Mouse (Mus musculus) central nervous system, embryonic 14 days (tissue): ENCODE data around the gene Gm10340. TPM values are rescaled to one million over a fixed set of nuclear protein-coding genes. Genes with fewer than 3 reads are reported as not detected.

Experiments used
- polyA plus RNA-seq: library from polyadenylated mRNA; depleted of rRNA; stranded (reverse); fragments of >200 nt; gene quantifications from 2 replicates; pipeline ENCODE4 v1.2.3, GENCODE M21; 2012; rRNA removed

The Gm10340 gene
- not detected in 2 replicates for polyA plus RNA-seq

DNA sequence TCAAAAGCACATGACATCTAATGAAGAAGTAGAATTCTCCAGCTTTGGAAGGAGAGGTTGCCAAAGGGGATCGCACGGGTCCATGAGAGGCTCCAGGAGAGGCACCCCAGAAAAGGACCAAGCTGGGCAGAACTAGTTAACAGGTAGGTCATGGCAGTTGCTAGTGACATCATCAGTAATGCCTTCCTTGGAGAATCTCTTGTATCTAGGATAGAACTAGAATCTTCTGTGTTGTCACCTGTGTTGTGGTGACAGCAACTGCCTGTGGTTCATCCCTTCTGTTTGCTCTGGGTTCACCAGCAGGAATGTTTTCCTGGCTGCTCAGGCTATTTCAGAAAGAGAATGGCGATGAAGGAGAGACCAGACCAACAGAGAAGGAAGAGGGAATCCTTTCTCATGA lies at the start of gene Gm10340:
Gene Gm10340 (plus strand): TSS at position 301 of the 400 bp plus-strand sequence.

DNA sequence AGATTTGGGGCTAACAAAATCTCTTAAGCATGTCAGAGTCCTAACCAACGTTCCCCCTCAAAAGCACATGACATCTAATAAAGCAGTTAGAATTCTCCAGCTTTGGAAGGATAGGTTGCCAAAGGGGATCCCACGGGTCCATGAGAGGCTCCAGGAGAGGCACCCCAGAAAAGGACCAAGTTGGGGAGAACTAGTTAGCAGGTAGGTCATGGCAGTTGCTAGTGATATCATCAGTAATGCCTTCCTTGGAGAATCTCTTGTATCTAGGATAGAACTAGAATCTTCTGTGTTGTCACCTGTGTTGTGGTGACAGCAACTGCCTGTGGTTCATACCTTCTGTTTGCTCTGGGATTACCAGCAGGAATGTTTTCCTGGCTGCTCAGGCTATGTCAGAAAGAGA lies 54.2 kb downstream of the Gm10340 start, which contains the start of gene Gm5795:
Gene Gm5795 (plus strand): TSS at position 301 of the 400 bp plus-strand sequence.

Other genes starting within 250 kb of the Gm10340 start
- not detected in 2 replicates for gene Gm2888, start 104.0 kb upstream of the Gm10340 start, polyA plus RNA-seq
- 14.0 and 14.3 TPM in 2 replicates for gene Gm2897, start 84.7 kb upstream of the Gm10340 start, polyA plus RNA-seq
- 0.30 and 0.37 TPM in 2 replicates for gene Gm5795, start 54.3 kb downstream of the Gm10340 start, polyA plus RNA-seq
- 8.3 and 8.7 TPM in 2 replicates for gene D830030K20Rik, start 74.5 kb downstream of the Gm10340 start, polyA plus RNA-seq
- gene Gm2956, start 198.6 kb downstream of the Gm10340 start, polyA plus RNA-seq = 0.05 TPM in 1 of 2 replicates, not detected in the other